Mouse (Mus musculus) cerebellum, adult 2 months (tissue): Measurements from ENCODE around the gene Taf1b.

Experiments used
- CTCF ChIP-seq: fragments of 200-500 bp; IDR thresholded peaks from 2 replicates; pipeline ENCODE4 v1.5.1; 2011; ENCODE audit warnings: low read depth, mild to moderate bottlenecking, control low read depth, low read length, moderate library complexity, borderline replicate concordance; ENCODE audit not compliant: insufficient read depth
- POLR2A ChIP-seq: fragments of 200-500 bp; IDR thresholded peaks from 2 replicates; pipeline ENCODE4 v1.6.1; 2011; ENCODE audit warnings: low read length, control low read depth, borderline replicate concordance; ENCODE audit not compliant: insufficient read depth

DNA sequence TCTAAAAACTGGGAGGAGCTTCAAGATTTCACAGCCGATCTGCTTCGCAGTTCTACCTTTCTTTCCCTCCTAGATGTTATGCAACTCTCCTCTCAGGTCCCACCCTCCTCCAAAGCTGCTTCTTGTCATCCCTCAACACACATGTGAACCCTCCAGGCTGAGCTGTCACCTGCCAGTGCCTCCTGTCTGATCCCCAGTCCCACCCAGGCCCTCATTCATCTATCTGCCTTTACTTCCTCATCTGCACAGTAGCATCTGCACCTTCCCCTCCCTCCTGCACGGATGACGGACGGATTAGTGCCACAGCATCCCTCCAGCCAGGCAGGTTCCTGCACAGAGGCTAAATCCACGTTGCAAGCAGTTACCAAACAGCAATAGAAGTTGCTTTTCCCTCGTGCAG is 88.0 kb downstream of the Taf1b start:
- TF ChIP-seq CTCF (no peak), POLR2A (no peak)
